Mouse (Mus musculus) cerebellum, postnatal 10 days (tissue): ENCODE data around the gene Ahnak.
A peak's percentile ranks its signal among the peaks of the same experiment; 100 is the strongest.
"Not testable (repeated sequence)": the region's sequence is repeated elsewhere in the genome, so short reads cannot be mapped to it uniquely, and the experiment has no call there.

Experiments used
- DNase-seq, 2 experiments: peaks; one replicate each; pipeline ENCODE4 v3.0.0; 2021; ENCODE audit warnings: mixed read lengths in 2 of 2

Ahnak gene

DNA sequence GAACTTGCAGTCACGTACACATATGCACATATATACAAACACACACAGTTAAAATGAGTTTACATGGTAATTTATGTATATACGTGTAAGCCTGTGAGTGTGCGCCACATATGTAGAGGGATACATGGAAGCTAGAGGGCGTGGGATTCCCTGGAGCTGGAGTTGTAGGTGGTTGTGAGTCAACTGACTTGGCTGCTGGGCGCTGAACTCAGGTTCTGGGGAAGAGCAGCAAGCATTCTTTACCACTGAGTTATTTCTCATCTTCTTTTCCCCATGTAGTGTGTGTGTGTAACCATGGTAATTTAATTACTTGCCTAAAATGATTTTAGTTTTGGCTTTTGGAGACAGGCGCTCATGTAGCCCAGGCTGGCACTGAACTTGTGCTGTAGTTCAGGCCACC lies 7.5 kb downstream of the Ahnak start:
- DNase-seq = no peak

- peak; percentile 56 to 73 for DNase-seq
Measured at GRCm38 (mm10) chr19:8997546-8997945, 8.5 kb downstream of the Ahnak start.

- DNase-seq = no peak
Measured at GRCm38 (mm10) chr19:8998546-8998945, 9.5 kb downstream of the Ahnak start.

GRCm38 (mm10) chr19:8999223-8999622 lies 10.1 kb downstream of the Ahnak start:
- no peak for DNase-seq

DNA sequence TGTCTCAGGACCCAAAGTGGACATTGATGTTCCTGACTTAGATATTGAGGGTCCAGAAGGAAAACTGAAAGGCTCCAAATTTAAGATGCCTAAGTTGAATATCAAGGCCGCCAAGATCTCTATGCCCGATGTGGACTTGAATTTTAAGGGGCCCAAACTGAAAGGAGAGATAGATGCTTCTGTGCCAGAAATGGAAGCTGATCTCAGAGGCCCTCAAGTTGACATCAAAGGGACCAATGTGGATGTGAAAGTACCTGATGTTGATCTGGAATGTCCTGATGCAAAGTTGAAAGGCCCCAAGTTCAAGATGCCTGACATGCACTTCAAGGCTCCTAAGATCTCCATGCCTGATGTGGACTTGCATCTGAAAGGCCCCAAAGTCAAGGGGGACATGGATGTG lies 17.8 kb downstream of the Ahnak start:
- not testable (repeated sequence) for DNase-seq

- DNase-seq = no peak
Measured at GRCm38 (mm10) chr19:9019298-9019697, 30.2 kb downstream of the Ahnak start.

DNA sequence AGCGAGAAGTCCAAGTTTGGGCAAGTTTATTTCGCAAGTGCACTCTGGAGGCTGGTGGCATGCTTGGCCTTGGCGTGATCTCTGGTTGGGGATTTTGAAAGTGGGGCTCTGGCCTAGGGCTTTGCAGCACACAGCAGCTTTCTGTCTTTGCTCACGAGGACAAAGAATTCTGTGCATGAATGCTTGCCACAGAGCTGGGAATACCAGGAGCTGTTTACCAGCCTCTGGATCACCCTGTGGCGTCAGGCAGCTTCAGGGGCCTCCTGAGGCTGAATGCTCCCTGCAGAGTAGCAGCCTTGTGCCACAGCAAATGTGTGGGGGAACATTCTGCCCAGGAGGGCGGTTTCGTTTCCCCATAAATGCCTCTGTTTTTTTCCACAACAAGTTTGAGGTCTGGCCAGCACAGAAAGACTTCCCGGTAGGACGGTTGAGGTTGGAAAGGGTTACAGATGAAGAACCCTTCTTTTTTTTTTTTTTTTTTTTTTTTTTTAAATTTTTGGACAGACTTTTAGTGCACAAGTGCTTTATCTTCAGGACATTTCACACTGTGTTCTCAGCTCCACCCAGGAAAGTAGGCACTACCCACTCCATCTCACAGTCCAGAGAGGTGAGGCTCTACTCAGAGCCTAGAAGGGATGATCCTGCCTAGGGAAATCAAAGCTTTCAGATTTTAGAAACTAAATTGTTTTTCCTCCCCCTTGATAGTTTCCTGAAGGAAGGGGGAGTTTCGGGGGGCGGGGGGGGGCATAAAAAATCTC lies 34.1 kb downstream of the Ahnak start:
- no peak for DNase-seq

GRCm38 (mm10) chr19:9025562-9026257 lies 36.6 kb downstream of the Ahnak start:
- no peak for DNase-seq

- peak; percentile 78 to 87 for DNase-seq
Measured at GRCm38 (mm10) chr19:9026634-9027033, 37.5 kb downstream of the Ahnak start.

DNA sequence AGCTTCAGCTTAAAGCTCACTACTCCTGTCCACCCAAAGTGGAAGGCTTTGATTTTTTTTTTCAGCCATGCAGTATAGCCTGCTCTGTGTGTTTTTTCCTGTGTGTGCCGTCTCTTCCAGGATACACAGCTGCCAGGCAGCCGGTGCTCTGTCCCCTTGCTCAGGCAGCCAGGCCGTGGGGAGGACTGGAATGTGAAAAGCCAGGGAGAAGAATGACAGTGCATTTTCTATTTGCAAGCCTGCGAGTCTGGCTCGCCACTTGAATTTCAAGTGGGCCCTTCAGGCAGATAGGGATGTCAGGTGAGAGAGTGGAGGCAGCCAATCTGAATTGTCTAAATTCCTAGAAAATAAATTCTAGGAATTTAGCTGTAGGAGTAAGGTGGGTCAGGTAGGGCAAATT lies 38.7 kb downstream of the Ahnak start:
- peak; percentile 31 to 36 for DNase-seq

DNA sequence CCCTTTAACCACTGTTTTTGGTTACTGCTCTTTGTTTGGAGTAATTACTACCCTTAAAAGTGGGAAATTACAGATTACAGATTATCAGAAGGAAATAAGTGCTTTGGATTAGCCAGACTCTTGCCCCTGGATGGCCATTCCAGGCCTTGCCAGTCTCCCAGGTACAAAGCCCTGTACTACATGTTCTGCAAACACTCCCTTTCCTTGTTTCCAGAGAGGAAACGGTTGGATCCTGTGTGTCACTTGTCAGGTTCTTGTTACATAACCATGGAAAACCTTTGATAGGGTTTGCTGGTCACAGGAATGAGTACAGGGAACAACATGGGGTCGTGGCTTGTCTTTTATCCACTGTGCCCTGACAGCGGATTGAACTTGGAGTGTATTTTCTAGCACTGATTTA lies 39.3 kb downstream of the Ahnak start:
- no peak for DNase-seq

DNA sequence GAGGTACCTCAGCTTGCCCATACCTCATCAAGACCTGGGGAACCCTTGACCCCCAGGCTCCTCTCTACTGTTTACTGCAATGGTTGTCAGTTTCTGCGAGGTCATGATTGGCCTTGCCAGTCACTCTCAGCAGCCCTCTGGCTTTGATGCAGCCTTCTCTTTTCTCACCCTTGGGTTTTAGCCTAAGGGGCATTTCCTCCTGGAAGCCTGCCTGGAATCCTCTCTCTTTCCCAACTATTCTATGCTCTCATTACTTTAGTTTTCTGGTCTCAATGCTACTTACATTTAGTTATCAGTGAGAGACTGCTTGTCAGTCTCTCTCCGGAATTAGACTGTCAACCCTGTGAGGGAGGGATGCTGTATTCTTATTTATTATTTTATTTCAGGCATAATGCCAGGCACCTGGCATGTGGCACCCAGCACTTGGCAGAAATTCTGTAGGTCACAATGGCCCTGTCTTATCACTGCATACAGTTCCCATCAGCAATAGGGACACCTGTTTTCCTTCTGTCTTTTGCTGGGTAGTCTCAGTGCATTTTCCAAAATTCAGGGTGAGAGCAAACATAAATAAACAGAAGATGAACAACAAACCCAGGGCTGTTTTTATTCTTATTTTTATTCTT lies 40.7 kb downstream of the Ahnak start:
- DNase-seq = peak; percentile 66

DNA sequence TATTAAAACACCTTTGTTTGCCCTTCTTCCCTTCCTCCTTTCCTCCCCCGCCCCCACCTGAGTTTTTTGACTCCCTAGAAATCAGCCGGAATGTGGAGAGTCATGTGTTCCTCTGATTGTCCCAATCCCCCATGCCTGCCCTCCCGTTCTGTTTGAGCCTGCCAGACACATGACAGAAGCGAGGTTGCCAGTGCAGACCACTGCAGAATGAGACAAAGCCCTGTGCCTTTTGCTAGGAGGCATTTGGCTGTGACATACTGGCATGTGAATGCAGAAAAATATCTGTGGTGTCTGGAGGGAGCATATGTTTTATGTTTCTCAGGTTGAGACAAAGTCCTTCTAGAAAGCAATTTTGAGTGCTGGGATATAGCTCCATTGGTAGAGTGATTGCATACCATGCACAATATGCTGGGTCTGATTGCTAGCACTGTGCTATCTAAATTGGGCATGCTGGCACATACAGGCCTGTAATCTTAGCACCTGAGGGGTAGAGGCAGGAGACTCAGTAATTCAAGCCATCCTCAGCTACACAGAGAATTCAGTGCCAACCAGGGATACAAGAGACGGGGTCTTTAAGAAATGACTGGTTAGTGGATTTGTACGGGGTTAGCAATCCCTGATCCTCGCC lies 43.5 kb downstream of the Ahnak start:
- DNase-seq = peak; percentile 46 to 52

GRCm38 (mm10) chr19:9033412-9034340 lies 44.6 kb downstream of the Ahnak start:
- DNase-seq = no peak

DNA sequence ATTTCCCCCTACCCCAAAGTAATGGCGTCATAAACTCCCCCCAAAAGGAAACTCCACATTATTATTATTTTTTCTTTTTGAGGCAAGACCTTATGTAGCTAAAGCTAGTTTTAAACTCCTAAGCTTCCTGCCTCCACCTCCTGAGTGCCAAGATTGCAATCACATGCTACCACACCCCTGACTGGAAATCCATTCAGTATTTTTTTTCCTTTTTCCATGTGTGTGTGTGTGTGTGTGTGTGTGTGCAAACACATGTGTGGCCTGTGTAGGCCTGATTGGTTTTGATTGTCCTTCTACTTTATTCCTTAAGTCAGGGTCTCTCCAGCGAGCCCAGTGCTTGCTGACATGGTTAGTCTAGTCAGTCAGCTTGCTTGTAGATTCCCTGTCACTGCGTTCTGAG lies 45.4 kb downstream of the Ahnak start:
- DNase-seq = no peak

DNA sequence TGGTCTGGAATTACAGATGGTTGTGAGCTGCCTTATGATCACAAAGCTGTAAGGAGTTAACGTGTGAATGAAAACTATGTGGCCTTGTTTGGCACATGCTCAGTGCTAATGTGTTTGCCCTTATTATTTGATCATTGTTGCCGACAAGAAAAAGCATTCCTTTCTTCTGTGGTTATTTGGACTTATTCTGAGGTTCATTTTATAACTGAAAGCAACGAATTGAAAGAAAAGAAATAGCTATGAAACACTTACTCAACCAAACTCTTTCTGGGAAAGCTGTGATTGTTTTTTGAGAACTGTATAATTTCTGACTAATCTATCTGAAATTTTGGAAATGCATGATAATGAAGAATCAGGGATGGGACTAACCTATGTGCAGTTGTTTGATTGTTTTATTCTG lies 46.0 kb downstream of the Ahnak start:
- no peak for DNase-seq

- DNase-seq = no peak
Measured at GRCm38 (mm10) chr19:9038136-9038535, 49.1 kb downstream of the Ahnak start.

GRCm38 (mm10) chr19:9039266-9039665 lies 50.2 kb downstream of the Ahnak start:
- no peak for DNase-seq

- DNase-seq = no peak
Measured at GRCm38 (mm10) chr19:9039928-9040327, 50.8 kb downstream of the Ahnak start.

- no peak for DNase-seq
Measured at GRCm38 (mm10) chr19:9040649-9041048, 51.6 kb downstream of the Ahnak start.

DNA sequence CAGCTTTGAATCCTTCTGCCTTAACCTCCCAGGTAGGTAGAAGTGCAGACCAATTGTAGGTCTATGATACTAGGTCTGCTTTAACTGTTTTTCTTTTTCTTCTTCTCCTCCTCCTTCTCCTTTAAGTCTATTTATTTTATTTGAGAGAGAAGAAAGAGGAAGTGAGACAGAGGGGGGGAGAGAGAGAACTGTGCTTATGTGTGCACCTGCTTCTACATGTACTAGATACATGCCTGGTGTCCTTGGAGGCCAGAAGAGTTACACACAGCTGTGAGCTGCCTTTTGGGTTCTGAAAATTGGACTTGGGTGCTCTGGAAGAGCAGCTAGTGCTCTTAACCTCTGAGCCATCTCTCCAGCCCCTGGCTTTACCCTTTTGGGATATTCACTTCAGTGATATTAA lies 52.0 kb downstream of the Ahnak start:
- no peak for DNase-seq

GRCm38 (mm10) chr19:9043123-9043522 lies 54.0 kb downstream of the Ahnak start:
- DNase-seq = no peak
